Mouse (Mus musculus): Measurements from ENCODE around the gene Ppm1e. TPM values are rescaled to one million over a fixed set of nuclear protein-coding genes. Genes with fewer than 3 reads are reported as not detected.

The Ppm1e gene
- polyA plus RNA-seq, 1 experiment from 2014 or later = 3.1 TPM

DNA sequence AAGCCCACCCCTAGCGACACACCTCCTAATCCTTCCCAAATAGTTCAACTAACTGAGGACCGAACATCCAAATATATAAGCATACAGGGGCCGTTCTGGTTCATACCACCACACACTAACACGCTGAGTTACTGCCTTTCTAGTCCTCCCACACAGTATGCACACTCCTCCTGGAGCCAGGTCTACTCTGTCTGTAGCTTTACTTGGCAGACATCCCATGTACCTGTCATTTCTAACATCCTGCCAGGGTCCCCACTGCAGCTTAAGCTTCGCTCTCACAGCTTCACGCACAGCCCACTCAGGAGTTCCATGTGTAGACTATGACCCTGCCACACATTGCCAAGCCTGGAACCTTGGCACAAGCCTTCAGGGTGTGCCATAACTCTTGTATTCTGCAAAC lies 62.4 kb downstream of the Ppm1e start:
- no peak overlapping the region for H3K4me2 ChIP-seq
- 89% methylated on average over 6 of the region's 6 CpGs for WGBS

GRCm38 (mm10) chr11:87295636-87296035 lies 63.2 kb downstream of the Ppm1e start:
- Histone ChIP-seq H3K4me2 (no peak overlapping the region), H3K36me3 (no peaks in the 10 kb centered on the region), H3K27ac (no peak overlapping the region), H3K27me3 (no peaks in the 10 kb centered on the region), H3K9me3 (no peaks in the 10 kb centered on the region), H3K4me3 (no peak overlapping the region), H3K9ac (no peak overlapping the region), H3K4me1 (no peaks in the 10 kb centered on the region)
- ATAC-seq (ENCODE audit: insufficient number of reproducible peaks, insufficient read depth, low FRiP score, low TSS enrichment, low read depth) = no peak
- 89% methylated on average over 2 of the region's 2 CpGs for WGBS

More for the DNA sequence above, 62.4 kb downstream of the Ppm1e start:
- H3K27me3 ChIP-seq = no peaks in the 10 kb centered on the region
- no peaks in the 10 kb centered on the region for H3K9me3 ChIP-seq
- no peak overlapping the region for H3K4me3 ChIP-seq
- no peak overlapping the region for H3K9ac ChIP-seq
- no peaks in the 10 kb centered on the region for H3K36me3 ChIP-seq
- ATAC-seq (ENCODE audit: insufficient number of reproducible peaks, insufficient read depth, low FRiP score, low TSS enrichment, low read depth) = no peak
- H3K27ac ChIP-seq = no peak overlapping the region
- no peaks in the 10 kb centered on the region for H3K4me1 ChIP-seq

- 86% methylated on average over 8 of the region's 8 CpGs for WGBS
These were observed 69.5 kb downstream of the Ppm1e start for GRCm38 (mm10) chr11:87289313-87289712.

GRCm38 (mm10) chr11:87286194-87286593 lies 72.6 kb downstream of the Ppm1e start:
- Histone ChIP-seq H3K4me2 (no peak overlapping the region), H3K4me3 (no peak overlapping the region), H3K9me3 (peaks cover 2% of the 10 kb centered on the region; the same call in 1 of the 2 replicates), H3K36me3 (no peaks in the 10 kb centered on the region), H3K9ac (no peak overlapping the region), H3K27me3 (no peaks in the 10 kb centered on the region), H3K4me1 (0 out of 2 replicates have a peak, but pooled peaks cover 7% of the 10 kb centered on the region), H3K27ac (no peak overlapping the region)
- no peak for ATAC-seq (ENCODE audit: insufficient number of reproducible peaks, insufficient read depth, low FRiP score, low TSS enrichment, low read depth)
- WGBS = 84% methylated on average over 2 of the region's 2 CpGs

More at GRCm38 (mm10) chr11:87289313-87289712, 69.5 kb downstream of the Ppm1e start:
- Histone ChIP-seq H3K4me3 (no peak overlapping the region), H3K9me3 (peaks cover 2% of the 10 kb centered on the region; the same call in 1 of the 2 replicates), H3K4me1 (no peaks in the 10 kb centered on the region), H3K36me3 (no peaks in the 10 kb centered on the region), H3K9ac (no peak overlapping the region), H3K4me2 (no peak overlapping the region), H3K27me3 (no peaks in the 10 kb centered on the region), H3K27ac (no peak overlapping the region)
- ATAC-seq (ENCODE audit: insufficient number of reproducible peaks, insufficient read depth, low FRiP score, low TSS enrichment, low read depth) = no peak

GRCm38 (mm10) chr11:87281907-87282475 lies 76.8 kb downstream of the Ppm1e start:
- Histone ChIP-seq H3K9ac (no peak overlapping the region), H3K9me3 (peaks cover 2% of the 10 kb centered on the region; the same call in 1 of the 2 replicates)
- WGBS = 71% methylated on average over 7 of the region's 7 CpGs

GRCm38 (mm10) chr11:87279461-87279860 lies 79.4 kb downstream of the Ppm1e start:
- Histone ChIP-seq H3K27ac (no peak overlapping the region), H3K4me1 (peaks cover 20% of the 10 kb centered on the region), H3K4me2 (no peak overlapping the region), H3K27me3 (no peaks in the 10 kb centered on the region), H3K36me3 (no peaks in the 10 kb centered on the region), H3K9ac (no peak overlapping the region), H3K9me3 (no peaks in the 10 kb centered on the region), H3K4me3 (no peak overlapping the region)
- WGBS = 70% methylated on average over 5 of the region's 5 CpGs
- no peak for ATAC-seq (ENCODE audit: insufficient number of reproducible peaks, insufficient read depth, low FRiP score, low TSS enrichment, low read depth)

More at GRCm38 (mm10) chr11:87281907-87282475, 76.8 kb downstream of the Ppm1e start:
- no peak overlapping the region for H3K4me2 ChIP-seq
- H3K36me3 ChIP-seq = no peaks in the 10 kb centered on the region
- H3K4me1 ChIP-seq = peaks cover 11% of the 10 kb centered on the region
- no peaks in the 10 kb centered on the region for H3K27me3 ChIP-seq
- ATAC-seq (ENCODE audit: insufficient number of reproducible peaks, insufficient read depth, low FRiP score, low TSS enrichment, low read depth) = no peak
- H3K4me3 ChIP-seq = no peak overlapping the region
- H3K27ac ChIP-seq = no peak overlapping the region

GRCm38 (mm10) chr11:87278807-87279206 lies 80.0 kb downstream of the Ppm1e start:
- no peaks in the 10 kb centered on the region for H3K27me3 ChIP-seq
- H3K9ac ChIP-seq = no peak overlapping the region
- WGBS = 73% methylated on average over 4 of the region's 4 CpGs
- no peak for ATAC-seq (ENCODE audit: insufficient number of reproducible peaks, insufficient read depth, low FRiP score, low TSS enrichment, low read depth)
- H3K27ac ChIP-seq = no peak overlapping the region
- H3K4me2 ChIP-seq = no peak overlapping the region
- no peaks in the 10 kb centered on the region for H3K36me3 ChIP-seq
- H3K4me1 ChIP-seq = peaks cover 20% of the 10 kb centered on the region
- H3K4me3 ChIP-seq = no peak overlapping the region
- no peaks in the 10 kb centered on the region for H3K9me3 ChIP-seq

- no peak overlapping the region for H3K4me3 ChIP-seq
- 4% methylated on average over 5 of the region's 5 CpGs for WGBS
- no peak overlapping the region for H3K4me2 ChIP-seq
- 0 out of 2 replicates have a peak overlapping the region, but pooled peaks have one; percentile 29 for H3K27ac ChIP-seq
- peaks cover 13% of the 10 kb centered on the region for H3K4me1 ChIP-seq
- no peaks in the 10 kb centered on the region for H3K36me3 ChIP-seq
- H3K27me3 ChIP-seq = no peaks in the 10 kb centered on the region
- H3K9ac ChIP-seq = no peak overlapping the region
- 0 out of 2 replicates have a peak, but pooled peaks cover 3% of the 10 kb centered on the region for H3K9me3 ChIP-seq
- peak; percentile 79 for ATAC-seq (ENCODE audit: insufficient number of reproducible peaks, insufficient read depth, low FRiP score, low TSS enrichment, low read depth)
These were observed 82.4 kb downstream of the Ppm1e start for GRCm38 (mm10) chr11:87276240-87276985.

DNA sequence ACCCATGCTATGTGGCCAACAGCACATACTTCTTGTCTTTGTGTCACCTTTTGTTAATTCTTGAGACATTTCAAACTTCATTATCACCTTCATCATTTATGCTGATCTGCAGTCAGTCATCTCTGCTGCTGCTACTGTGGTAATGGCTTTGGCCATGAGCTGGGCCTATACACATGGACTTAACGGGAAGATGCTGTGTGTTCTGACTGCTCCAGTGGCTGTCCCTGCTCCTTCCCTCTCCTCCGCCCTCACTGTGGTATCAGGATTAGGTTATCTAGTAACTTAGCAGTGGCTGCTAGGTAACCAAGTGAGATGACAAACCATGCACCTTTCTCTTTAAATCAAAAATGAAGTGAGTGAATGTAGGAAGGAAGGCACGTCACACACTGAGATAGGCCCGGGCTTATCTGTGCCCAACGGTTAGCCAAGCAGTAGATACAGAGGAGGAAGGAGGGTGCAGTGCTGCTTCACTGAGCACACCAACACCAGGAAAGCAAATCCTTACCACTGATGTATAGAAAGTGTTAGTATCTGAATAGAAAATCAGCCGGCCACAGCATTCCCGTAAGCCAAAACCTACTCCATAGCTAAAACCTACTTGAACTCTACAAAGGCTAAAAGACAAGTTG lies 83.3 kb downstream of the Ppm1e start:
- 89% methylated on average over 7 of the region's 7 CpGs for WGBS
- Histone ChIP-seq H3K36me3 (no peaks in the 10 kb centered on the region), H3K4me2 (no peak overlapping the region), H3K27ac (no peak overlapping the region), H3K4me1 (peaks cover 16% of the 10 kb centered on the region), H3K9ac (no peak overlapping the region), H3K4me3 (no peak overlapping the region), H3K27me3 (no peaks in the 10 kb centered on the region), H3K9me3 (0 out of 2 replicates have a peak, but pooled peaks cover 3% of the 10 kb centered on the region)
- ATAC-seq (ENCODE audit: insufficient number of reproducible peaks, insufficient read depth, low FRiP score, low TSS enrichment, low read depth) = no peak

DNA sequence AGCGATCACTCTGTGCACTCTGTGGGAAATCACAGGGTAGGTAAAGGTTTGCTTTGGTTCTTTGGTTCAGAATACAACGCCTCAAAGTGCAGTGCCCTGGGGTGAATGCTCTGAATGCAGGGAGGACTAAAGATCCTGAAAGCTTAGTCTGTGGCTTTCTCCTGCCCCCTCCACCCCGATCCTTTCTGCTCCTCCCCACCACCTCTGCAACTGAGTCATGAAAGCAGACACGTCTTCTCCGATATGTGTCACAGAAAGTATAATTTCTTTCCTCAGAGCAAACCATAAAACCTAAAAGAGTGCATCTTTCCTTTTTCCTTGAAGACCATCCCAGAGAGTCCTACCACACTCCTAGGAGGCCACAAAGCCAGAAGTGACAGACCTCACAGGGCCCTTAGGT lies 86.1 kb downstream of the Ppm1e start:
- Histone ChIP-seq H3K9ac (no peak overlapping the region), H3K36me3 (no peaks in the 10 kb centered on the region), H3K4me1 (peaks cover 18% of the 10 kb centered on the region), H3K27me3 (no peaks in the 10 kb centered on the region), H3K9me3 (0 out of 2 replicates have a peak, but pooled peaks cover 3% of the 10 kb centered on the region), H3K27ac (no peak overlapping the region), H3K4me2 (no peak overlapping the region), H3K4me3 (no peak overlapping the region)
- no peak for ATAC-seq (ENCODE audit: insufficient number of reproducible peaks, insufficient read depth, low FRiP score, low TSS enrichment, low read depth)
- 81% methylated on average over 5 of the region's 5 CpGs for WGBS

DNA sequence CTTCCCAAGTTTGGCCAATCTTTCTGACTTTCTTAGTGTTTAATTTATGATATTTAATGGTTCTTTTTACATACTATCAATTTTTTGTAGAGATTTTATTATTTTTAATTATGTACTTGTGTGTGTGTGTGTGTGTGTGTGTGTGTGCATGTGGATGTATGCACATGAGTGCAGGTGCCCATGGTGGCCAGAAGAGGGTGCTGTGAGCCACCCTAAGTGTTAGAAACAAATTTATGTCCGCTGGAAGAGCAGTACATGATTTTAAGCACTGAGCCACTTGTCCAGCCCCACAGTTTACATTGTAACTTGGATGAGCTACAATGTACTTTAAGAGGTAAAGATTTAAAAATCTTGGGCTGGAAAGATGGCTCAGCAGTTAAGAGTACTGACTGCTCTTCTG lies 87.3 kb downstream of the Ppm1e start:
- H3K9ac ChIP-seq = no peak overlapping the region

More for the DNA sequence above, 87.3 kb downstream of the Ppm1e start:
- 93% methylated on average over 1 of the region's 1 CpGs for WGBS
- no peak for ATAC-seq (ENCODE audit: insufficient number of reproducible peaks, insufficient read depth, low FRiP score, low TSS enrichment, low read depth)
- H3K27ac ChIP-seq = peak overlapping the region; percentile 62; the same call in 1 of the 2 replicates
- no peaks in the 10 kb centered on the region for H3K27me3 ChIP-seq
- 0 out of 2 replicates have a peak, but pooled peaks cover 3% of the 10 kb centered on the region for H3K9me3 ChIP-seq
- H3K4me1 ChIP-seq = peaks cover 11% of the 10 kb centered on the region
- no peaks in the 10 kb centered on the region for H3K36me3 ChIP-seq
- H3K4me2 ChIP-seq = no peak overlapping the region
- H3K4me3 ChIP-seq = no peak overlapping the region
